Mouse (Mus musculus): ENCODE data around the gene Pde4b.

DNA sequence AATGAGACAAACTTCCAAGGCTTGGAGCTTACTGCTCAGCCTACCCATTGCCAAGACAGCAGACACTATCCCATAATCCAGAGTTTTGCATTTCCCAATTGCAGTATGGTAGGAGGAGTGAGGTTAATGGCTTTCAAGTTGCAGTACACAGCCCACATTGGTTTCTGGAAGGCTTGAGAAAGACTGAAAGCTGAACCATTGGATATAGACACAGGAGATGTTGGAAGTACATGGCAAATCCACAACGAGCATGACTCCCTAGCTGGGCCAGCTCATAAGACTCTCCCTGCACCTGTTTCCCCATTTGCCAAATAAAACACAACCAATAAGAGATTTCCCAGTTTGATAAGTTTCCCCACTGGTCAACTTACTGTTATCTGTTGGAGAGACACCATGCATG is 450.9 kb downstream of the Pde4b start:
- no peak for TF ChIP-seq CTCF (IDR thresholded peaks at IDR 0.05; ENCODE audit: control insufficient read depth, insufficient read depth, insufficient replicate concordance, low read depth, low read length)
- no peak for TF ChIP-seq POLR2A (IDR thresholded peaks at IDR 0.05; ENCODE audit: control insufficient read depth, low read depth, low read length)

All from testis, adult 2 months (tissue).